Mouse (Mus musculus) CH12.LX (cell line): Measurements from ENCODE around the gene Srp9. TPM values are rescaled to one million over a fixed set of nuclear protein-coding genes. Genes with fewer than 3 reads are reported as not detected.
A peak's percentile ranks its signal among the peaks of the same experiment; 100 is the strongest.

Source experiments
- DNase-seq: peaks from one replicate; pipeline ENCODE4 v3.0.0-alpha.2; 2013; ENCODE audit errors: extremely low read depth
- H3K27ac ChIP-seq: 2 replicates; pipeline ENCODE4 v1.5.1; 2012; ENCODE audit warnings: low read depth, mild to moderate bottlenecking, control low read depth, moderate library complexity; ENCODE audit not compliant: insufficient read depth
- H3K27me3 ChIP-seq: replicated peaks from 2 replicates; pipeline ENCODE3; 2012; ENCODE audit warnings: inconsistent platforms
- H3K36me3 ChIP-seq, 2 experiments: replicated peaks in 1 of 2; 2 replicates each; pipeline versions ENCODE3 to v1.6.1; 2012; ENCODE audit warnings: inconsistent platforms in 1 of 2, low read length in 1 of 2, mild to moderate bottlenecking in 1 of 2, mixed read lengths in 1 of 2, moderate library complexity in 1 of 2; ENCODE audit not compliant: control insufficient read depth in 1 of 2, insufficient read depth in 1 of 2
- H3K4me1 ChIP-seq, 2 experiments: 2 replicates each; pipeline ENCODE4 v1.6.1; 2012; ENCODE audit warnings: inconsistent platforms in 1 of 2, moderate library complexity in 1 of 2; ENCODE audit not compliant: insufficient read depth in 2 of 2, control insufficient read depth in 1 of 2
- H3K4me2 ChIP-seq: 2 replicates; pipeline ENCODE4 v1.6.1; 2012; ENCODE audit warnings: low read depth, mild to moderate bottlenecking, control low read depth; ENCODE audit not compliant: poor library complexity, insufficient read depth, severe bottlenecking
- H3K4me3 ChIP-seq, 3 experiments: fragments of 150-350 bp in 1 of 3; sonication (generic) in 1 of 3; replicated peaks in 1 of 3; 2 replicates each; pipeline versions ENCODE3 to v1.5.1; 2011 to 2012; ENCODE audit warnings: low read depth in 2 of 3, low read length in 2 of 3, mild to moderate bottlenecking in 2 of 3, moderate library complexity in 2 of 3, control low read depth in 1 of 3, improper control_type of control experiment in 1 of 3, inconsistent platforms in 1 of 3, mixed read lengths in 1 of 3; ENCODE audit not compliant: poor library complexity in 1 of 3
- H3K79me2 ChIP-seq: replicated peaks from 2 replicates; pipeline ENCODE4 v1.6.1; 2012; ENCODE audit warnings: mild to moderate bottlenecking, moderate library complexity; ENCODE audit not compliant: control insufficient read depth, poor library complexity, insufficient read depth, severe bottlenecking; ENCODE audit errors: extremely low read depth
- H3K9ac ChIP-seq: 2 replicates; pipeline ENCODE4 v1.6.1; 2012; ENCODE audit warnings: low read depth, mild to moderate bottlenecking, control low read depth, moderate library complexity; ENCODE audit not compliant: insufficient read depth
- H3K9me3 ChIP-seq: replicated peaks from 2 replicates; pipeline ENCODE3; 2012; ENCODE audit warnings: low read length, inconsistent platforms, mixed read lengths
- BHLHE40 ChIP-seq: IDR thresholded peaks from 2 replicates; pipeline ENCODE4 v1.6.1; 2011; ENCODE audit warnings: mild to moderate bottlenecking, low read depth, low read length, improper control_type of control experiment
- CTCF ChIP-seq, 2 experiments: IDR thresholded peaks in 1 of 2; conservative IDR thresholded peaks in 1 of 2; 2 replicates each; pipeline ENCODE4 v1.5.1; 2011 to 2012; ENCODE audit warnings: low read depth in 2 of 2, low read length in 2 of 2, improper control_type of control experiment in 1 of 2, inconsistent platforms in 1 of 2, mild to moderate bottlenecking in 1 of 2, moderate library complexity in 1 of 2
- ELF1 ChIP-seq: IDR thresholded peaks from 2 replicates; pipeline ENCODE4 v1.6.1; 2014; ENCODE audit warnings: low read depth, mild to moderate bottlenecking, inconsistent platforms, low read length, improper control_type of control experiment
- ETS1 ChIP-seq: conservative IDR thresholded peaks from 2 replicates; pipeline ENCODE4 v1.6.1; 2012; ENCODE audit warnings: low read depth, mild to moderate bottlenecking, inconsistent platforms, low read length, improper control_type of control experiment, moderate library complexity
- GABPA ChIP-seq: IDR thresholded peaks from 2 replicates; pipeline ENCODE4 v1.6.1; 2012; ENCODE audit warnings: low read depth, low read length, improper control_type of control experiment, inconsistent platforms; ENCODE audit not compliant: insufficient replicate concordance
- IRF4 ChIP-seq: IDR thresholded peaks from 2 replicates; pipeline ENCODE4 v1.6.1; 2014; ENCODE audit warnings: low read depth, mild to moderate bottlenecking, inconsistent platforms, low read length, improper control_type of control experiment
- JUN ChIP-seq: IDR thresholded peaks from 2 replicates; pipeline ENCODE4 v1.6.1; 2011; ENCODE audit warnings: low read depth, mild to moderate bottlenecking, low read length, improper control_type of control experiment, moderate library complexity; ENCODE audit not compliant: insufficient read depth
- JUND ChIP-seq: conservative IDR thresholded peaks from 2 replicates; pipeline ENCODE4 v1.6.1; 2011; ENCODE audit warnings: low read depth, low read length, improper control_type of control experiment
- KAT2A ChIP-seq: IDR thresholded peaks from 2 replicates; pipeline ENCODE4 v1.6.1; 2012; ENCODE audit warnings: low read length, improper control_type of control experiment, inconsistent platforms; ENCODE audit not compliant: insufficient replicate concordance
- MAFK ChIP-seq: IDR thresholded peaks from 2 replicates; pipeline ENCODE4 v1.6.1; 2011; ENCODE audit warnings: low read length, improper control_type of control experiment; ENCODE audit not compliant: insufficient replicate concordance
- MAX ChIP-seq: IDR thresholded peaks from 2 replicates; pipeline ENCODE4 v1.6.1; 2011; ENCODE audit warnings: low read length, improper control_type of control experiment
- MAZ ChIP-seq: IDR thresholded peaks from 2 replicates; pipeline ENCODE4 v1.6.1; 2012; ENCODE audit warnings: low read depth, mild to moderate bottlenecking, inconsistent platforms, low read length, improper control_type of control experiment, moderate library complexity
- MEF2A ChIP-seq: IDR thresholded peaks from 2 replicates; pipeline ENCODE4 v1.6.1; 2014; ENCODE audit warnings: low read depth, mild to moderate bottlenecking, inconsistent platforms, low read length, improper control_type of control experiment, borderline replicate concordance
- MXI1 ChIP-seq: IDR thresholded peaks from 2 replicates; pipeline ENCODE4 v1.6.1; 2011; ENCODE audit warnings: mild to moderate bottlenecking, low read depth, low read length, improper control_type of control experiment
- MYC ChIP-seq: IDR thresholded peaks from 2 replicates; pipeline ENCODE4 v1.6.1; 2011; ENCODE audit warnings: low read depth, mild to moderate bottlenecking, improper control_type of control experiment, low read length
- POLR2A ChIP-seq: IDR thresholded peaks from 2 replicates; pipeline ENCODE4 v1.6.1; 2011; ENCODE audit warnings: low read depth, mild to moderate bottlenecking, improper control_type of control experiment, low read length
- POLR2AphosphoS2 ChIP-seq: IDR thresholded peaks from 2 replicates; pipeline ENCODE4 v1.6.1; 2011; ENCODE audit warnings: low read depth, low read length, improper control_type of control experiment
- RAD21 ChIP-seq: IDR thresholded peaks from 2 replicates; pipeline ENCODE4 v1.6.1; 2011; ENCODE audit warnings: low read depth, mild to moderate bottlenecking, low read length, improper control_type of control experiment, moderate library complexity
- RCOR1 ChIP-seq: conservative IDR thresholded peaks from 2 replicates; pipeline ENCODE4 v1.6.1; 2012; ENCODE audit warnings: low read depth, mild to moderate bottlenecking, inconsistent platforms, low read length, improper control_type of control experiment
- SMC3 ChIP-seq: IDR thresholded peaks from 2 replicates; pipeline ENCODE4 v1.6.1; 2011; ENCODE audit warnings: low read depth, low read length, improper control_type of control experiment
- TCF12 ChIP-seq: IDR thresholded peaks from 2 replicates; pipeline ENCODE4 v1.6.1; 2014; ENCODE audit warnings: low read depth, mild to moderate bottlenecking, inconsistent platforms, low read length, improper control_type of control experiment
- UBTF ChIP-seq: IDR thresholded peaks from 2 replicates; pipeline ENCODE4 v1.6.1; 2012; ENCODE audit warnings: low read depth, mild to moderate bottlenecking, inconsistent platforms, low read length, improper control_type of control experiment, moderate library complexity
- USF1 ChIP-seq: IDR thresholded peaks from 2 replicates; pipeline ENCODE4 v1.6.1; 2014; ENCODE audit warnings: low read depth, mild to moderate bottlenecking, inconsistent platforms, low read length, improper control_type of control experiment
- ZC3H11A ChIP-seq: IDR thresholded peaks from 2 replicates; pipeline ENCODE4 v1.6.1; 2012; ENCODE audit warnings: low read depth, mild to moderate bottlenecking, inconsistent platforms, low read length, improper control_type of control experiment
- ZKSCAN1 ChIP-seq: IDR thresholded peaks from 2 replicates; pipeline ENCODE4 v1.6.1; 2012; ENCODE audit warnings: low read depth, inconsistent platforms, low read length, improper control_type of control experiment, borderline replicate concordance
- ZMIZ1 ChIP-seq: IDR thresholded peaks from 2 replicates; pipeline ENCODE4 v1.6.1; 2012; ENCODE audit warnings: low read depth, mild to moderate bottlenecking, inconsistent platforms, low read length, improper control_type of control experiment
- dilution Hi-C: fragments of 300-500 bp; cut with MboI; formaldehyde crosslinking; loops from 2 replicates; pipeline ENCODE4 v1.14.3; 2020; ENCODE audit warnings: low sequenced_read_pairs; ENCODE audit not compliant: extremely low pct_unique_long_range_greater_than_20kb, extremely low pct_ligation_motif_present
- in situ Hi-C: fragments of 300-500 bp; cut with MboI; formaldehyde crosslinking; loops from 3 replicates; pipeline ENCODE4 v1.14.3; 2019; ENCODE audit warnings: low sequenced_read_pairs, low pct_ligation_motif_present, low pct_unique_long_range_greater_than_20kb, mixed read lengths
- polyA plus RNA-seq: library from polyadenylated mRNA; unstranded; fragments of >175 nt; gene quantifications from 2 replicates; pipeline ENCODE4 v1.2.1, GENCODE M21; 2012; ENCODE audit warnings: low read depth; ENCODE audit not compliant: insufficient read length
- total RNA-seq, 2 experiments: library from RNA; depleted of rRNA; stranded (reverse); fragments of 300-350 nt in 1 of 2; fragments of >200 nt in 1 of 2; gene quantifications; 2 replicates each; pipeline ENCODE4 v1.2.3; 2012 to 2014

Srp9 gene
- total and polyA plus RNA-seq, 3 experiments, result 135 to 221 (median 138) TPM

DNA sequence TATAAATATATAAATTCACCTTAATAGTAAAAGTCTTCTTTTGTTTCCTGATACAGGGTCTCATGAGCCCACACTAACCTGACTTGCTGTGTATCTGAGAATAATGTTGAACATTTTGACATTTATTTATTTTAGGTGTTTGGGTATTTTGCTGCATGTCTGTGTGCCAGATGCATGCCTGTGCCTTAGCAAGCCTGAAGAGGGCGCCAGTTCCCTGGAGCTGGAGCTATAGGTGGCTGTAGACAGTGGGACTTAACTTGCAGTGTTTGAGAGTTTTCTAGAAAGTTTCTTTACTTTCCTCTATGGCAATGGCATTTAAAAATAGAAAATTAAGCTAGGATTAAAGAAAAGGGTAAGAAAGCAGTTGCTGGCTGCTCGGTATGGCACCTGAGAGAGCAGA lies 6.3 kb downstream of the Srp9 start:
- TF ChIP-seq RAD21 (peak; percentile 36), MXI1 (no peak), MEF2A (no peak), POLR2AphosphoS2 (no peak), ZMIZ1 (no peak), JUND (no peak), ETS1 (no peak), ZC3H11A (no peak), SMC3 (peak; percentile 25), GABPA (no peak), MAX (no peak), MYC (no peak), MAZ (no peak), CTCF (conservative IDR thresholded peaks at IDR 0.05 in 1 of 2, IDR thresholded peaks at IDR 0.05 in 1 of 2; ENCODE audit: low read depth in 2 of 2, low read length in 2 of 2) (peak; percentile 14 to 66; a peak in 2 of 4 replicates)
- Histone ChIP-seq H3K4me2 (no peak overlapping the region), H3K36me3 (peaks cover 46 to 67% of the 10 kb centered on the region in 2 experiments), H3K4me3 (no peak overlapping the region), H3K27ac (no peak overlapping the region), H3K27me3 (no peaks in the 10 kb centered on the region), H3K79me2 (peaks cover 37% of the 10 kb centered on the region), H3K9ac (no peak overlapping the region), H3K9me3 (no peaks in the 10 kb centered on the region), H3K4me1 (peaks cover 11 to 27% of the 10 kb centered on the region in 2 experiments)
- in situ Hi-C loops (loop anchor here (25.0 kb wide), 1 partner anchor 206 kb away; the partner anchor contains the start of gene Fbxo28), dilution Hi-C loops (no loop called here)
- no peak for DNase-seq

DNA sequence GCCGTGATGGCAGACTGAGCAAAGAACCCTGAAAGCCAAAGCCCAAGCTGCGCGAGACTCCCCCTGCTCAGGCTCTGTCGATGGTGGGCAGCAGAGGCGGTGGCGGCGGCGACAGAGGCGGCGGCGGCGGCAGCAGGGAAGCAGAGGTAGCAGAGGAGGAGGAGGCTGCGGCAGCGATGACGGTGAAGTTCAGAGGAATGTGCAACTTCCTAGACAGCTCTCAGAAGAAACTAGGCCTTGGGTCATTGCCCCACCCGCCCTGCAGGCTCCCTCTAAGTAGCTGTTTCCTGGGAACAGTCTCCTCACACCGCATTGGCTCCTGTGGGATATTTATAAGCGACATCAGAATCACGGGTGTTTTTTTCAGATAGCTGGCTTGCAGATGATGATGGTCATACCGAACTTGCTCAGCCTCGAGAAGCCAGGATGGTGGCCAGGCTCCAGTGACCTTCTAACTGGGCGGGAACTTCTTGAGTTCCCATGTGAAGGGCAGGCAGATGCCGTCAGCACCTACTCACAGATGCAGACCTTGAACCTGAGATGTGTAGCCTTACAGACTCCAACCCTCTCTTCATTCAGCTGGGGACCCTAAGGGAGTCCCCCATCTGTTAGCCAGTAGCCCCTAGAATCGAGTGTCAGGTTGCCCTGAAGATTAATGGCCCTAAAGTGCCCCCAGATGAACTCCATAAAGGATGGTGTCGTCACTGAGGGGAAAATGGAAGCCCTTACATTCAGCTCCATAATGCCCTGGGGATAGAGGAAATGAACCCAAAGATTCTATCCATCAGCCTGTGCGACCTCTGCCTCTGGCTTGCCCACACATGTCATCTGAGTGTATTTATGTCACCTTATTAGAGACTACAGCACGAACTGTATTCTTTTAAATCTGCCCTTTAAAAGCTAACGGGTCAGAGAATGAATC lies 12.9 kb downstream of the Srp9 start:
- Histone ChIP-seq H3K4me2 (no peak overlapping the region), H3K9ac (no peak overlapping the region), H3K4me3 (no peak overlapping the region), H3K27me3 (peaks cover 9% of the 10 kb centered on the region), H3K79me2 (no peaks in the 10 kb centered on the region), H3K27ac (no peak overlapping the region), H3K36me3 (peaks cover 3 to 8% of the 10 kb centered on the region in 2 experiments), H3K9me3 (no peaks in the 10 kb centered on the region), H3K4me1 (peaks cover 13 to 28% of the 10 kb centered on the region in 2 experiments)
- TF ChIP-seq TCF12 (no peak), ETS1 (no peak), ELF1 (no peak), BHLHE40 (no peak), UBTF (no peak), IRF4 (no peak), RCOR1 (no peak), CTCF (conservative IDR thresholded peaks at IDR 0.05 in 1 of 2, IDR thresholded peaks at IDR 0.05 in 1 of 2; ENCODE audit: low read depth in 2 of 2, low read length in 2 of 2) (no peak), USF1 (no peak), ZKSCAN1 (no peak), MAFK (no peak), KAT2A (no peak), MAZ (no peak), JUN (no peak), POLR2A (no peak), MAX (no peak)
- no peak for DNase-seq
- in situ Hi-C loops (loop anchor here (25.0 kb wide), 1 partner anchor 200 kb away; the partner anchor contains the start of gene Fbxo28), dilution Hi-C loops (no loop called here)
